Mouse (Mus musculus) midbrain, embryonic 12.5 days (tissue): ENCODE measurements around the gene Map3k7cl. TPM values are rescaled to one million over a fixed set of nuclear protein-coding genes. Genes with fewer than 3 reads are reported as not detected.

Experiments used
- ATAC-seq: fragments of 200-750 bp; cut with Nextera tagmentation; 2 replicates; pipeline ENCODE4 v1.8.0; 2017; ENCODE audit warnings: low read depth, moderate TSS enrichment, moderate library complexity; ENCODE audit not compliant: low FRiP score
- H3K27ac ChIP-seq: fragments of 300-500 bp; sonication (generic); replicated peaks from 2 replicates; pipeline ENCODE4 v1.5.1; 2016; ENCODE audit warnings: mild to moderate bottlenecking
- H3K27me3 ChIP-seq: fragments of 300-500 bp; sonication (generic); 2 replicates; pipeline ENCODE4 v1.6.1; 2016; ENCODE audit warnings: mild to moderate bottlenecking
- H3K36me3 ChIP-seq: fragments of 300-500 bp; sonication (generic); 2 replicates; pipeline ENCODE4 v1.6.1; 2016
- H3K4me1 ChIP-seq: fragments of 300-500 bp; sonication (generic); 2 replicates; pipeline ENCODE4 v1.6.1; 2016
- H3K4me2 ChIP-seq: fragments of 300-500 bp; sonication (generic); replicated peaks from 2 replicates; pipeline ENCODE4 v1.6.1; 2016; ENCODE audit warnings: mild to moderate bottlenecking, moderate library complexity
- H3K4me3 ChIP-seq: fragments of 300-500 bp; sonication (generic); 2 replicates; pipeline ENCODE4 v1.5.1; 2016; ENCODE audit warnings: mild to moderate bottlenecking
- H3K9ac ChIP-seq: fragments of 300-500 bp; sonication (generic); replicated peaks from 2 replicates; pipeline ENCODE4 v1.6.1; 2016; ENCODE audit warnings: mild to moderate bottlenecking, moderate library complexity
- H3K9me3 ChIP-seq: fragments of 300-500 bp; sonication (generic); 2 replicates; pipeline ENCODE4 v1.6.1; 2016; ENCODE audit warnings: mild to moderate bottlenecking
- WGBS: fragments of 180-500 bp; shearing (Covaris S2); methylation state at CpG from one replicate; pipeline ENCODE4 v1.1.7; 2016; 5-methylcytosine and 5-hydroxymethylcytosine counted together
- polyA plus RNA-seq: library from polyadenylated mRNA; unstranded; fragments of >200 nt; fragmentation: Nextera tagmentation; extraction: Ambion mirVana; gene quantifications from 2 replicates; pipeline ENCODE4 v1.2.1, GENCODE M21; 2016

Gene Map3k7cl
- not detected in 2 replicates for polyA plus RNA-seq

GRCm38 (mm10) chr16:87552907-87553691 is at the start of gene Map3k7cl:
Map3k7cl (plus strand) TSS chr16:87553330.
- H3K27ac ChIP-seq = no peak within 1 kb of the TSS
- no peak within 1 kb of the TSS for H3K4me2 ChIP-seq
- ATAC-seq = no peak
- 85% methylated on average over 24 of the region's 24 CpGs for WGBS
- H3K36me3 ChIP-seq = no peaks in the 10 kb centered on the region
- H3K4me1 ChIP-seq = no peaks in the 10 kb centered on the region
- no peaks in the 10 kb centered on the region for H3K27me3 ChIP-seq
- H3K9ac ChIP-seq = no peak within 1 kb of the TSS
- no peak within 1 kb of the TSS for H3K4me3 ChIP-seq
- no peaks in the 10 kb centered on the region for H3K9me3 ChIP-seq

GRCm38 (mm10) chr16:87511706-87512105 is 41.4 kb upstream of the Map3k7cl start:
- no peak for ATAC-seq
- 72% methylated on average over 5 of the region's 5 CpGs for WGBS
- no peak overlapping the region for H3K4me2 ChIP-seq
- no peaks in the 10 kb centered on the region for H3K4me1 ChIP-seq
- H3K36me3 ChIP-seq = no peaks in the 10 kb centered on the region
- H3K9ac ChIP-seq = no peak overlapping the region
- no peak overlapping the region for H3K4me3 ChIP-seq
- H3K27me3 ChIP-seq = no peaks in the 10 kb centered on the region
- H3K27ac ChIP-seq = no peak overlapping the region
- H3K9me3 ChIP-seq = no peaks in the 10 kb centered on the region

GRCm38 (mm10) chr16:87512331-87512730 is 40.8 kb upstream of the Map3k7cl start:
- Histone ChIP-seq H3K9me3 (no peaks in the 10 kb centered on the region), H3K4me3 (no peak overlapping the region), H3K27ac (no peak overlapping the region), H3K4me2 (no peak overlapping the region), H3K4me1 (no peaks in the 10 kb centered on the region), H3K9ac (no peak overlapping the region), H3K36me3 (no peaks in the 10 kb centered on the region), H3K27me3 (no peaks in the 10 kb centered on the region)
- WGBS = 95% methylated on average over 14 of the region's 14 CpGs
- no peak for ATAC-seq

- Histone ChIP-seq H3K27me3 (no peaks in the 10 kb centered on the region), H3K36me3 (no peaks in the 10 kb centered on the region), H3K4me1 (no peaks in the 10 kb centered on the region; the same call in 1 of the 2 replicates), H3K4me2 (no peak overlapping the region), H3K4me3 (no peak overlapping the region), H3K27ac (no peak overlapping the region), H3K9ac (no peak overlapping the region), H3K9me3 (no peaks in the 10 kb centered on the region)
- no peak for ATAC-seq
- whole genome bisulfite sequencing = 90% methylated on average over 5 of the region's 5 CpGs
Observed at GRCm38 (mm10) chr16:87524228-87524627, 28.9 kb upstream of the Map3k7cl start.

GRCm38 (mm10) chr16:87527553-87528249 is 25.4 kb upstream of the Map3k7cl start:
- no peak overlapping the region for H3K4me2 ChIP-seq

GRCm38 (mm10) chr16:87528755-87529154 is 24.4 kb upstream of the Map3k7cl start:
- no peak overlapping the region for H3K4me3 ChIP-seq
- no peak overlapping the region for H3K4me2 ChIP-seq
- H3K4me1 ChIP-seq = no peaks in the 10 kb centered on the region; the same call in 1 of the 2 replicates
- H3K27me3 ChIP-seq = no peaks in the 10 kb centered on the region
- H3K36me3 ChIP-seq = no peaks in the 10 kb centered on the region
- ATAC-seq = no peak
- WGBS = 72% methylated on average over 10 of the region's 10 CpGs
- H3K9me3 ChIP-seq = no peaks in the 10 kb centered on the region
- H3K9ac ChIP-seq = no peak overlapping the region
- H3K27ac ChIP-seq = no peak overlapping the region

More at GRCm38 (mm10) chr16:87527553-87528249, 25.4 kb upstream of the Map3k7cl start:
- WGBS = 70% methylated on average over 8 of the region's 8 CpGs
- H3K9ac ChIP-seq = no peak overlapping the region
- no peaks in the 10 kb centered on the region for H3K27me3 ChIP-seq
- no peaks in the 10 kb centered on the region for H3K36me3 ChIP-seq
- H3K9me3 ChIP-seq = no peaks in the 10 kb centered on the region
- no peak overlapping the region for H3K27ac ChIP-seq
- no peak overlapping the region for H3K4me3 ChIP-seq
- no peak for ATAC-seq
- H3K4me1 ChIP-seq = no peaks in the 10 kb centered on the region; the same call in 1 of the 2 replicates

GRCm38 (mm10) chr16:87548348-87548747 is 4.8 kb upstream of the Map3k7cl start:
- Histone ChIP-seq H3K9me3 (no peaks in the 10 kb centered on the region), H3K9ac (no peak overlapping the region), H3K36me3 (no peaks in the 10 kb centered on the region), H3K4me1 (no peaks in the 10 kb centered on the region), H3K4me2 (no peak overlapping the region), H3K4me3 (no peak overlapping the region), H3K27ac (no peak overlapping the region), H3K27me3 (no peaks in the 10 kb centered on the region)
- WGBS = 49% methylated on average over 2 of the region's 2 CpGs
- ATAC-seq = no peak

- no peak for ATAC-seq
- Histone ChIP-seq H3K9ac (no peak overlapping the region), H3K4me1 (no peaks in the 10 kb centered on the region), H3K4me2 (no peak overlapping the region), H3K9me3 (no peaks in the 10 kb centered on the region), H3K27me3 (no peaks in the 10 kb centered on the region), H3K27ac (no peak overlapping the region), H3K4me3 (no peak overlapping the region), H3K36me3 (no peaks in the 10 kb centered on the region)
- WGBS = 81% methylated on average over 8 of the region's 8 CpGs
Observed at GRCm38 (mm10) chr16:87556320-87556719, 3.2 kb downstream of the Map3k7cl start.

- Histone ChIP-seq H3K4me2 (no peak overlapping the region), H3K27ac (no peak overlapping the region), H3K9me3 (no peaks in the 10 kb centered on the region), H3K9ac (no peak overlapping the region), H3K27me3 (no peaks in the 10 kb centered on the region), H3K4me1 (no peaks in the 10 kb centered on the region), H3K4me3 (no peak overlapping the region), H3K36me3 (no peaks in the 10 kb centered on the region)
- ATAC-seq = no peak
- 85% methylated on average over 4 of the region's 4 CpGs for WGBS
Observed at GRCm38 (mm10) chr16:87561501-87561900, 8.4 kb downstream of the Map3k7cl start.

GRCm38 (mm10) chr16:87563524-87563923 is 10.4 kb downstream of the Map3k7cl start:
- no peaks in the 10 kb centered on the region for H3K27me3 ChIP-seq
- no peaks in the 10 kb centered on the region for H3K36me3 ChIP-seq
- no peaks in the 10 kb centered on the region for H3K9me3 ChIP-seq
- H3K27ac ChIP-seq = no peak overlapping the region
- no peak overlapping the region for H3K4me2 ChIP-seq
- H3K4me1 ChIP-seq = no peaks in the 10 kb centered on the region
- WGBS = 89% methylated on average over 6 of the region's 6 CpGs
- ATAC-seq = no peak
- H3K4me3 ChIP-seq = no peak overlapping the region
- no peak overlapping the region for H3K9ac ChIP-seq

- Histone ChIP-seq H3K9ac (no peak overlapping the region), H3K4me2 (no peak overlapping the region), H3K4me1 (no peaks in the 10 kb centered on the region), H3K4me3 (no peak overlapping the region), H3K36me3 (no peaks in the 10 kb centered on the region), H3K27me3 (no peaks in the 10 kb centered on the region), H3K27ac (no peak overlapping the region), H3K9me3 (no peaks in the 10 kb centered on the region)
- ATAC-seq = no peak
- 80% methylated on average over 3 of the region's 3 CpGs for WGBS
Observed at GRCm38 (mm10) chr16:87564564-87564963, 11.4 kb downstream of the Map3k7cl start.

GRCm38 (mm10) chr16:87567572-87567971 is 14.4 kb downstream of the Map3k7cl start:
- no peak overlapping the region for H3K4me2 ChIP-seq
- no peaks in the 10 kb centered on the region for H3K4me1 ChIP-seq
- H3K27ac ChIP-seq = no peak overlapping the region
- H3K4me3 ChIP-seq = no peak overlapping the region
- H3K9ac ChIP-seq = no peak overlapping the region
- no peaks in the 10 kb centered on the region for H3K9me3 ChIP-seq
- ATAC-seq = no peak
- H3K27me3 ChIP-seq = no peaks in the 10 kb centered on the region
- 91% methylated on average over 13 of the region's 13 CpGs for WGBS
- H3K36me3 ChIP-seq = no peaks in the 10 kb centered on the region
